Mouse (Mus musculus) heart, postnatal 10 days (tissue): Measurements from ENCODE around the gene Samd14. TPM values are rescaled to one million over a fixed set of nuclear protein-coding genes. Genes with fewer than 3 reads are reported as not detected.

ENCODE experiments used
- DNase-seq, 2 experiments: peaks; one replicate each; pipeline ENCODE4 v3.0.0; 2021
- intact Hi-C: fragments of 180-260 bp; cut with DNase I; formaldehyde crosslinking; loops from one replicate; pipeline ENCODE4 v1.15.1; 2025
- total RNA-seq, 2 experiments: library from RNA; stranded (reverse); gene quantifications; 2 replicates each; pipeline ENCODE4 v1.2.3; 2021

Samd14 gene
- total RNA-seq, 2 experiments from 2014 or later: 4.1 to 5.9 TPM

DNA sequence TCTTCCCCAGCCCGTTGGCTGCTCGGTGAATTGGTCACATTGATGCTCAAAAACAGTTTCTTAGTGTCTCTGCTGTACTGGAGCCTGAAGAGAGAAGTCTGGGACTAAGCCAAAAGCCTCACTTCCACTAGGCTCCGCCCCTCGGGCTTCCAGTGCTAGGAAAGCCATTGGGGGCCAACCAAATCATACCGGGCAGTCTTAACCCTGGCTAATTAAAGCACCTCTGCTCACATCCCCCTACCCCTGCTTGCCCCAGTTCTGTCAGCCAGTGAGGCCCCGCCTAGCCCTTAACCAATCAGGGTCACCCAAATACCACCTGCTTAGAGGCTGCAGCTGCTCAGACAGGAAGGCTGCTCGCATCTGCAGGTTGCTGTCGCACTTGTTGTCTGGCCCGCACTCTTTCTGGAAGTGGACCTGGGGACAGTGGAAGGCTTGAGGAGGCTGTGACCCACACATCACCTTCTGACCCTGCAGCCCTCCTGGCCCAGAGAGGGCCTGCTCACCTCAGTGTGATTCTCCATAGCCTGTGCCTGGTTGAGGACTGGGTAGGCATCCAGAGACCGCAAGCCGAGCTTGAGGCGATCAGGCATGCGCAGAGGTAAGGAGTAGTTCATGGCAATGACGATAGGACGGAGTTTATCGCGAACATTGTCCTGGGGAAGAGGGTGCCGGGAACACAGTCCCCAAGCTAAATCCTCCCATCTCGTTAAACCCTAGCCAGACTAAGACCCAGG, 47.3 kb downstream of the Samd14 start:
- intact Hi-C loops: no loop called here

DNA sequence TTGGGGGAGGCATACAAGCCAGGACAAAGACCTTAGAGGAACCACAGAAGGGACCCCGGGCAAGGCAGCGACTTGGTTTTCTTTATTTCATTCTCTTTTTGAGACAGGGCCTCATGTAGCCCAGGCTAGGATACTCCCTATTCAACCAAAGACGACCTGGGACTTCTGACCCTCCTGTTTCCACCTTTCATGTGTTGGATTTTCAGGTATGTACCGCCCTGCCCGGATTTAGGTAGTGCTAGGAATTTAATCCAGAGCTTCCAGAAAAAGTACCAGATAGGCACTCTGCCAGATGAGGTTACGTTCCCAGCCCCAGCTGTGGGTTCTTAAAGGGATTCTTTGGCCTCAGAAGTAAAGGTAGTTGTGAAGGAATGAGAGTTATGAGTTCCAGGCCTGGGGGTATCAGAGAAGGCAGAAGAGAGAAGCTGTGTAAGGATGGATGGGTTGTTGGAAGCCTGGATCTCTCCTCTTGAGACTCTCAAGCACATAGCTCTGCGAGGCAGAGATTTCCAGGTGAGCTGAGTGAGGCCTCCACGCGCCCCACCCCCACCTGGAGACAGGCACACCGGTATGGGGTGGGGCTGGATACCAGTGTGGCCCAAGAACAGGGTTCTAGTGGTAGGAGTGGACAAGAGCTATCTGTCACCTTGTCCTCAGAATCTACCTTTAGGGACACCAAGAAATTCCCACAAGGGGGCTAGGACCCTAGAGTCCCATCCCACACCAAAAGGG, 59.7 kb downstream of the Samd14 start:
- intact Hi-C loops: no loop called here
- no peak for DNase-seq

More for the DNA sequence above, 47.3 kb downstream of the Samd14 start:
- DNase-seq: peak in 1 of 2 experiments; percentile 19

DNA sequence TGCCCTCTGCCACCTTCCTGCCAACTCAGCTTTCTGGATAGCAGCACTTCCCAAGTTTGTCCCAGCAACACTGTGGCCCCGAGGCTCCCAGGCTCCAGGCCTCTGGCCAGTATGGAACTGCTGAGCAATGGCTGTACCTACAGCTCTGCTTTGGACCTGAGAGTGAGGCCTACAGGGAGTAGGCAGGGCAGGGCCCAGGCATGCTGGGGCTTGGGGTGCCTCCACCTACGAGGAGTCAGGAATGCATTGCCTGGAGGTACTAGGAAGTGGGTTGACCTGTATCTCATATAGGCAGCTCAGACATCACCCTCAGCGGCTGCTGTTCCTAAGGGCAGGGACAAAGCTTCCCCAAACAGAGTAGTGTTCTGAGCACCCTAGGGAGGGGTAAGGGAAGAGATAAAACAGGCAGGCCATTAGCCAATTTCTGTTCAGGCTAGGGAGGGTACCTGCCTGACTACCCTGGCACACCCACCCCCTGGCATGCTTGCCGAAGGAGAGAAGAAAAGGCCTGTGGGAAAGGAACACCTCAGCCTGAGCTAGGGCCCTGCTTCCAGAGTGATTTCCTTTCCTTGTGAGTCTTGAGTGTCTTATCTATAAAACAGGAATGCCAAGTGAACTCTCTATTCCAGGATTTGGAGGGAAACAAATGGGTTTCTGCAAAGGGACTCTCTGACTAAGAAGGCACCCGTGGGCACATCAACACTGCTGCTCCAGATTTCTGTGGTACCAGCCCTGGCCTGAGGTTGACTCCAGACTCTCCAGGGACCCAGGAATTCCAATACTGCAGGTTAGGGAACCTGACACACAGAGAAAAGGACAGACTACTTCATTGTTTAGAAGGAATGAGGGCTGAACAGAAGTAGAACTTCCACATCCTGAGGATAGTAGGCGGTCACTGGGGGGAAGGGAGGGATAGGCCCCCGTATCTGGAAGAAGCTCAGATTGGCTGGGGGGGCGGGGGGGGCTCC, 60.7 kb downstream of the Samd14 start:
- intact Hi-C loops: no loop called here
- no peak for DNase-seq

DNA sequence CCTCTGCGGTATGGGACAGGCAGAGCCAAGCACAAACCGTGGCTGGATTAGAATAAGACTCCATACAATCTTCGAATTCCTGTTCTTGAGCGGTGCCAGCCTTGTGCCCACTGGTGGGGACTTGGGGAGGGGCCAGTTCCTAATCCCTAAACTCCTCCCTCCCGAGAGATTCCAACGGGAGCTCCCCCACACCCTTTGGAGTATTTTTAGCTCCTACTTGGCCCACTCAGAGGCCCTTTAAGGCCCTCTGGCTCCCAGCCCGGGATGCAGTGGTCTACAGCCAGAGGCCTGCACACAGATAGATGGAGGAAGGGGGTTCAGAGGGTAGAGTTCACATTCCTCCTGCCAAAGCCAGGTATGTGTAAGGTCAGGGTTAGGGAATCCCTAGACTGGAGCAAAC, 61.6 kb downstream of the Samd14 start:
- intact Hi-C loops: no loop called here
- peak; percentile 84 to 85 for DNase-seq

DNA sequence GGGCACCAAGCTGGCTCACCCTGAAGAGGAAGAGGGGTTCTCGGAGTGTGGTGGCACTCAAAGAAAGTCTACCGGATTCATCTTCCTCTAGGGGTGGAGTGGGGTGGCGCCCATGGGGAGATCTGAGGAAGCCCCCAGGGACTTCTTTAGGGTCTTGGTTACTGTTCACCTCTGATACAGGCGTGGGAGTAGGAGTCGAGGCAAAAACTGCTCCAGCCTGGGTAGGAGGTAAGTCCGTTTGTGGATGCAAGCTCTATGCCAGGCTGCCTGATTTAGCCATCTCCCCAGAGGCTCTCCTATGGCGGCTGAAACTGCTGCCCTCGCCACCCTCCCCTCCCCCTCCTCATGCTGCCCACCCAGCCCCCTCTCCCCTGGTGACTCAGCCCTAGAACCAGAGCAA, 62.5 kb downstream of the Samd14 start:
- intact Hi-C loops: no loop called here
- DNase-seq: no peak

DNA sequence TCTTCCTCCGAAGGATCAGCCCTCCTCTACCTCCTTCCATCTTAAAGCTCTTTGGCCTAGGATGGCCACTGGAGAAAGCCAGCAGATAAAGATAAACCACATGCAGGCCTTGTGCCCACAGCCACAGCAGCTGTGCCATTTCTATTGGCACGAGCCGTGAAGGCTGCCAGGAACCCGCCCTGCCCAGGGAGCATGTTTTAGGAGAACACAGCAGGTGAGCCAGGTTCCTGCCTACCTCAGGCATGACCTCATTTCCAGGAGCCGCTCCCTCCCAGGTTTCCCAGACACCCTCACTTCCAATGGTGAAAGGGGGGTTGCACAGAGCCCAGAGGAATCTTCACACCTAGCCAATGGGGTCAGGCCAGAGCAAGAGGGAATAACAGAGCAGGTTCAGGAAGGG, 63.1 kb downstream of the Samd14 start:
- intact Hi-C loops: no loop called here
- DNase-seq: peak in 1 of 2 experiments; percentile 53

DNA sequence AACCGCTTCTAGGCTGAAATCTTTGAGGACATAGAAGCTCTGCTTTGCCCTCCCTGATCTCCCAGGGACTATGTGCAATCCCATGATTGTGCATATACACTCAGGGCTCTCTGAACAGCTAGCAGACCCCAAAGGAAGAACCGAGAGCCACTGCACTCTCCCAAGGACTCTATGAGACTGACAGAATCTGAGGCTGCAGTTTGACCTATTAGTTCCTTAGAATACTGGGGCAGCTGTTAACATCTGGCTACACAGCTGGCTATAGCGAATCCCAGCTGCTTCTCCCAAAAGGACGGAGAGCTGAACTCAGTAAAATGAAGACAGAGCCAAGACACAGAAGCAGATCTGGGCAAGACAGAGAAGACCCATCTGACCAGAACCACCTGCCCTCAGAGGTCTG, 64.2 kb downstream of the Samd14 start:
- intact Hi-C loops: loop anchor here (2.0 kb wide), 1 partner anchor 27 kb away; no protein-coding TSS in a partner anchor

DNA sequence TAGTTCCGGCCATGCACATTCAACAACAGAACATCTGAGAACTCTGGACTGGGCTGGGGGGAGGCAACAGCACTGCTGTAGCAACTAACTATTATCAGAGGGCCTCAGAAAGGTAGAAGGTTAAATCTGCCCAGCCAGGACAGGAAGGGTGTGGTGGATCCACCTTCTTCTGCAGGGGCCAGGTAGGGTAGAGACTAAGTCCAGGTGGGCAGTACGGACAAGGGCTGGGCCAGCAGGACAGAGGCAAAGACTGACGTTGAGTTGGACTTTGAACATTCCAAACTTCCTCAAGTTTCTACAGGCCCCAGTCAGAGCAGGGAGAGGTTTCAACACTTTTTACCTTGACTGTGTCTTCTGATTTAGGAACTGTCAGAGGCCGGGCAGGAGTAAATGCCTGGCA, 65.0 kb downstream of the Samd14 start:
- no peak for DNase-seq
- intact Hi-C loops: loop anchor here (2.0 kb wide), 1 partner anchor 28 kb away; no protein-coding TSS in a partner anchor

More for the DNA sequence above, 64.2 kb downstream of the Samd14 start:
- peak; percentile 66 to 67 for DNase-seq

DNA sequence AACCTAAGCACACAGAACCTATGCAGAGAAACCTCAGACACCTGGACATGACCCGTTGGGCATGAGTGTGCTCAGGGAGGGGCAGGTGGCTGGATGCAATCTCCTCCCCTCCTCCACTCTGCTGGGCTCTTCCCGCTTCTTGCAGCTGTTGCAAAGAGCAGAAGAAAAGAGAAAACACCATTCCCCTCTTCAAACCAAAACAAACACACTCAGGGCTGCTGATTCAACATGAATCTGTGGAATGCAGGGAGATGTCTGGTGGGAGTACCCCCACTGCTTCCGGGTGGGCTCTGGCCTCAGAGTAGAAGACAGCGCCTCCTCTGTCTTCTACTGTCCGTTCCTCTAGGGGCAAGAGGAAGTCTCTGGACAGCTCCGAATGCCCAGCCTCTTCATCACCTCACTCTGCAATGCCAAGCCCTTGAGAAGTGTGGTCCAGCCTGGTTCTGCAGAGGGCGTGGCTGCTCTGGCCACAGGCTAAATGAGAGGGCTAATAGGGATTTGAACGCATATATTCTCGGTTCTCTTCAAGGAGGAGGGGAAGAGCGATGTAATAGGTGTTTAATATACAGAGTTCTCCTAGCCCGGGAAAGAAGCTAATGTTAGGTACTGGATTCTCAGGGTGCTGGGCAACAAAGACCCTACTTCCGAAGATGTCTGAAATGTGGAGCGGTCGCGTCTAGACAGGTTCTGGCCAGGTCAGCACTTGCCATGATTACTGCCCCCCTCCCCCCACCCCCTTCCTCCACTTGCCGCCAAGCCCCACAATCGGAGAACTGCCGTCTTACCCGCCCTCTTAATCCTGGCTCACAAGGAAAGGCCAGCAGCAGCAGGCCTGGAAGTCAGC, 65.7 kb downstream of the Samd14 start:
- intact Hi-C loops: loop anchor here (1.0 to 2.0 kb wide), 2 partner anchors 29 to 30 kb away; no protein-coding TSS in a partner anchor

More for the DNA sequence above, 65.7 kb downstream of the Samd14 start:
- DNase-seq: no peak

Other genes with a start within 250 kb of the Samd14 start
- not detected for gene Tmem92, start 227.2 kb upstream of the Samd14 start, total RNA-seq
- gene Col1a1, start 73.7 kb upstream of the Samd14 start, total RNA-seq: 100 to 1,000 TPM; 869 to 988 TPM
- gene Hils1, start 42.3 kb upstream of the Samd14 start, total RNA-seq: not detected
- gene Sgca, start 33.6 kb upstream of the Samd14 start, total RNA-seq: 100 to 1,000 TPM; 123 to 128 TPM
- 10 to 100 TPM; 51.3 to 58.5 TPM for gene Ppp1r9b, start 18.8 kb upstream of the Samd14 start, total RNA-seq
- 100 to 1,000 TPM; 261 to 278 TPM for gene Pdk2, start 31.5 kb downstream of the Samd14 start, total RNA-seq
- gene Itga3, start 66.9 kb downstream of the Samd14 start, total RNA-seq: 10 to 100 TPM; 14.3 to 14.6 TPM
- gene Dlx3, start 110.2 kb downstream of the Samd14 start, total RNA-seq: not detected
- gene Dlx4, start 136.4 kb downstream of the Samd14 start, total RNA-seq: under 1 TPM in 1 of 2 experiments, not detected in 1; 0.12 TPM